ENCODE assay signal across 14 mouse cellular contexts in genomic region chr2:57225236-57225635, GRCm38 (mm10). TPM values are rescaled to one million over a fixed set of nuclear protein-coding genes. Genes with fewer than 3 reads are reported as not detected.
DNase-seq lines count a peak whose midpoint lies in the region; ATAC-seq and TF ChIP-seq lines count a peak whose summit lies in the region.
"Had no signal": no experiment of that assay in that cellular context is flagged by ENCODE, and none has a peak within 500 bp of the region (broad histone marks: within the 10 kb centered on the region; RNA-seq: fewer than 3 reads in every experiment).

No protein-coding gene starts in this region.

- 0 out of 2 replicates have a peak, but pooled peaks have one; percentile 41 for ATAC-seq in embryonic facial prominence, embryonic 12.5 days (ENCODE audit: insufficient number of reproducible peaks, insufficient read depth, low FRiP score, low TSS enrichment)
- no peak for ATAC-seq in liver, embryonic 11.5 days (replicated peaks; ENCODE audit: low FRiP score)
- peak; percentile 57 for ATAC-seq in embryonic facial prominence, embryonic 14.5 days (ENCODE audit: low read depth)

- 46% methylated on average over 2 of the region's 2 CpGs for WGBS in embryonic facial prominence, embryonic 12.5 days
- 80% methylated on average over 2 of the region's 2 CpGs for WGBS in embryonic facial prominence, embryonic 10.5 days
- 23% methylated on average over 2 of the region's 2 CpGs for WGBS in liver, adult 2 months
- 58% methylated on average over 2 of the region's 2 CpGs for WGBS in liver, embryonic 11.5 days
- 45% methylated on average over 2 of the region's 2 CpGs for whole genome bisulfite sequencing in embryonic facial prominence, embryonic 14.5 days

- H3K27ac ChIP-seq in embryonic facial prominence, embryonic 12.5 days: no peak overlapping the region
- H3K27ac ChIP-seq in embryonic facial prominence, embryonic 10.5 days (replicated peaks): no peak overlapping the region
- H3K27ac ChIP-seq in liver, adult 2 months (replicated peaks; ENCODE audit: insufficient read depth, low read depth, low read length): no peak overlapping the region
- no peak overlapping the region for H3K27ac ChIP-seq in liver, embryonic 11.5 days (ENCODE audit: low read depth, low read length)
- H3K27ac ChIP-seq in embryonic facial prominence, embryonic 14.5 days (replicated peaks; ENCODE audit: low read depth, low read length): no peak overlapping the region
- H3K27ac ChIP-seq: hindbrain, embryonic 13.5 days; kidney, embryonic 15.5 days; neural tube, embryonic 12.5 days had no signal

- no peaks in the 10 kb centered on the region for H3K36me3 ChIP-seq in embryonic facial prominence, embryonic 12.5 days
- no peaks in the 10 kb centered on the region for H3K36me3 ChIP-seq in embryonic facial prominence, embryonic 10.5 days (replicated peaks)
- H3K36me3 ChIP-seq in liver, adult 2 months (ENCODE audit: control insufficient read depth, insufficient read depth, low read length): no peaks in the 10 kb centered on the region
- no peaks in the 10 kb centered on the region for H3K36me3 ChIP-seq in liver, embryonic 11.5 days (ENCODE audit: control insufficient read depth, insufficient read depth, low read length)
- H3K36me3 ChIP-seq in embryonic facial prominence, embryonic 14.5 days (ENCODE audit: control insufficient read depth, insufficient read depth, low read length): no peaks in the 10 kb centered on the region
- H3K36me3 ChIP-seq: hindbrain, embryonic 13.5 days; kidney, embryonic 15.5 days; neural tube, embryonic 12.5 days had no signal

- H3K27me3 ChIP-seq in embryonic facial prominence, embryonic 12.5 days: peaks cover 4% of the 10 kb centered on the region; the same call in 1 of the 2 replicates
- peaks cover 21% of the 10 kb centered on the region for H3K27me3 ChIP-seq in embryonic facial prominence, embryonic 10.5 days (replicated peaks; ENCODE audit: low read depth, poor library complexity, severe bottlenecking)
- H3K27me3 ChIP-seq in liver, adult 2 months (ENCODE audit: control insufficient read depth, insufficient read depth, low read length): no peaks in the 10 kb centered on the region
- no peaks in the 10 kb centered on the region for H3K27me3 ChIP-seq in liver, embryonic 11.5 days (replicated peaks; ENCODE audit: control insufficient read depth, insufficient read depth, low read length)
- no peaks in the 10 kb centered on the region for H3K27me3 ChIP-seq in embryonic facial prominence, embryonic 14.5 days (replicated peaks; ENCODE audit: control insufficient read depth, insufficient read depth, low read length)

- H3K9ac ChIP-seq in embryonic facial prominence, embryonic 12.5 days: no peak overlapping the region
- no peak overlapping the region for H3K9ac ChIP-seq in liver, adult 2 months (ENCODE audit: low read depth, low read length)
- no peak overlapping the region for H3K9ac ChIP-seq in liver, embryonic 11.5 days (ENCODE audit: low read depth, low read length)
- H3K9ac ChIP-seq in embryonic facial prominence, embryonic 14.5 days (ENCODE audit: low read depth, low read length): no peak overlapping the region
- H3K9ac ChIP-seq: hindbrain, embryonic 13.5 days; kidney, embryonic 15.5 days; neural tube, embryonic 12.5 days had no signal

- no peak for TF ChIP-seq CTCF in liver, adult 2 months (IDR thresholded peaks at IDR 0.05; ENCODE audit: low read depth, low read length)

- H3K4me2 ChIP-seq in embryonic facial prominence, embryonic 12.5 days (replicated peaks): no peak overlapping the region
- no peak overlapping the region for H3K4me2 ChIP-seq in liver, embryonic 11.5 days
- H3K4me2 ChIP-seq in embryonic facial prominence, embryonic 14.5 days (ENCODE audit: low read depth, low read length): no peak overlapping the region
- H3K4me2 ChIP-seq: hindbrain, embryonic 13.5 days; kidney, embryonic 15.5 days; neural tube, embryonic 12.5 days had no signal

- H3K4me3 ChIP-seq in embryonic facial prominence, embryonic 12.5 days: no peak overlapping the region
- no peak overlapping the region for H3K4me3 ChIP-seq in embryonic facial prominence, embryonic 10.5 days
- H3K4me3 ChIP-seq in liver, adult 2 months (ENCODE audit: insufficient read depth, low read depth, low read length): no peak overlapping the region
- H3K4me3 ChIP-seq in liver, embryonic 11.5 days (ENCODE audit: low read depth, low read length): no peak overlapping the region
- H3K4me3 ChIP-seq in embryonic facial prominence, embryonic 14.5 days (ENCODE audit: low read depth, low read length): no peak overlapping the region
- H3K4me3 ChIP-seq: hindbrain, embryonic 13.5 days; kidney, embryonic 15.5 days; neural tube, embryonic 12.5 days had no signal

- no peak for DNase-seq in embryonic facial prominence, embryonic 10.5 days (ENCODE audit: low spot score)
- peak; percentile 31 for DNase-seq in liver, adult 2 months (ENCODE audit: extremely low read depth, low read depth, low spot score)
- no peak for DNase-seq in liver, embryonic 11.5 days (ENCODE audit: low spot score)
- peak; percentile 19 for DNase-seq in 3134 (ENCODE audit: extremely low read depth, insufficient read length, low spot score)
- peak; percentile 19 for DNase-seq in embryonic facial prominence, embryonic 14.5 days (ENCODE audit: low spot score)
- no peak for DNase-seq in ovary, postnatal 14 days (ENCODE audit: low spot score)
- no peak for DNase-seq in left cerebral cortex, postnatal 36 days (ENCODE audit: low spot score in 2 of 2)
- DNase-seq: B cell, adult 2 months; cerebellum, adult 11-12 months; layer of hippocampus, adult 9-11 months had no signal

- H3K79me2 ChIP-seq in liver, adult 2 months (ENCODE audit: control insufficient read depth, insufficient read depth, low read length): no peaks in the 10 kb centered on the region

- no peaks in the 10 kb centered on the region for H3K9me3 ChIP-seq in embryonic facial prominence, embryonic 12.5 days
- H3K9me3 ChIP-seq in embryonic facial prominence, embryonic 10.5 days: no peaks in the 10 kb centered on the region
- no peaks in the 10 kb centered on the region for H3K9me3 ChIP-seq in liver, embryonic 11.5 days (ENCODE audit: control insufficient read depth, low read length)
- H3K9me3 ChIP-seq in embryonic facial prominence, embryonic 14.5 days (ENCODE audit: control insufficient read depth, low read length): no peaks in the 10 kb centered on the region
- H3K9me3 ChIP-seq: hindbrain, embryonic 13.5 days; kidney, embryonic 15.5 days; neural tube, embryonic 12.5 days had no signal

- TF ChIP-seq POLR2A in liver, adult 2 months (IDR thresholded peaks at IDR 0.05; ENCODE audit: extremely low read depth, insufficient read depth, low read length): no peak

- intact Hi-C loops in left cerebral cortex, postnatal 36 days (cut with DNase I): no loop called here

- no peaks in the 10 kb centered on the region for H3K4me1 ChIP-seq in embryonic facial prominence, embryonic 12.5 days
- 0 out of 2 replicates have a peak, but pooled peaks cover 4% of the 10 kb centered on the region for H3K4me1 ChIP-seq in embryonic facial prominence, embryonic 10.5 days
- peaks cover 15% of the 10 kb centered on the region; the same call in 1 of the 2 replicates for H3K4me1 ChIP-seq in liver, adult 2 months (ENCODE audit: control insufficient read depth, insufficient read depth, low read length)
- peaks cover 5% of the 10 kb centered on the region for H3K4me1 ChIP-seq in liver, embryonic 11.5 days (replicated peaks; ENCODE audit: control insufficient read depth, insufficient read depth, low read length)
- H3K4me1 ChIP-seq in embryonic facial prominence, embryonic 14.5 days (ENCODE audit: control insufficient read depth, insufficient read depth, low read length): no peaks in the 10 kb centered on the region
- H3K4me1 ChIP-seq: hindbrain, embryonic 13.5 days; kidney, embryonic 15.5 days; neural tube, embryonic 12.5 days had no signal

RNA-seq across cellular contexts. Expression of gene Gpd2, which starts 12.2 kb away (rescaled TPM):
- 17.9 and 18.3 TPM in 2 replicates for polyA plus RNA-seq in embryonic facial prominence, embryonic 12.5 days (2016; fragmentation: Nextera tagmentation; extraction: Ambion mirVana)
- 20.4 and 25.0 TPM in 2 replicates for polyA plus RNA-seq in embryonic facial prominence, embryonic 10.5 days (2016; fragmentation: Nextera tagmentation; extraction: Ambion mirVana)
- total RNA-seq in liver, adult 2 months (2014; rRNA removed): 8.4 and 12.3 TPM in 2 replicates
- polyA plus RNA-seq in liver, adult 2 months (2012; rRNA removed): 4.4 and 7.1 TPM in 2 replicates
- 19.7 and 21.7 TPM in 2 replicates for polyA plus RNA-seq in liver, embryonic 11.5 days (2014; fragmentation: Nextera tagmentation; extraction: Ambion mirVana)
- polyA plus RNA-seq in embryonic facial prominence, embryonic 14.5 days (2014; fragmentation: Nextera tagmentation; extraction: Ambion mirVana): 14.7 and 17.1 TPM in 2 replicates
- total RNA-seq in left cerebral cortex, postnatal 36 days (2021): 100 to 1,000 TPM in 1 of 2 experiments, 10 to 100 TPM in 1; 85.8 to 105 TPM

Comparison
In these comparisons a context has a peak if more than half of its experiments do, and no peak if none do; other contexts are left out.
1. DNase-seq: peak in liver, adult 2 months (single experiment), 3134 (single experiment) and embryonic facial prominence, embryonic 14.5 days (single experiment); none in embryonic facial prominence, embryonic 10.5 days (single experiment), liver, embryonic 11.5 days (single experiment), ovary, postnatal 14 days (single experiment) and left cerebral cortex, postnatal 36 days (0 of 2).